Mouse (Mus musculus) spleen, adult 2 months (tissue): ENCODE data around the gene Phospho2. TPM values are rescaled to one million over a fixed set of nuclear protein-coding genes. Genes with fewer than 3 reads are reported as not detected.

Source experiments
- DNase-seq, 2 experiments: peaks; one replicate each; pipeline versions ENCODE4 v3.0.0 to v3.0.0-alpha.2; 2012 to 2021; ENCODE audit warnings: low spot score in 2 of 2, low read depth in 1 of 2
- H3K27ac ChIP-seq: fragments of 200-500 bp; 2 replicates; pipeline ENCODE4 v1.5.1; 2012; ENCODE audit warnings: low read length, inconsistent platforms; ENCODE audit not compliant: insufficient read depth
- H3K27me3 ChIP-seq: fragments of 200-500 bp; 2 replicates; pipeline ENCODE4 v1.6.1; 2012; ENCODE audit warnings: mild to moderate bottlenecking, moderate library complexity, low read length, inconsistent platforms; ENCODE audit not compliant: control insufficient read depth, insufficient read depth
- H3K36me3 ChIP-seq: fragments of 200-500 bp; 2 replicates; pipeline ENCODE4 v1.6.1; 2012; ENCODE audit warnings: mild to moderate bottlenecking, low read length, inconsistent platforms; ENCODE audit not compliant: control insufficient read depth, insufficient read depth
- H3K4me1 ChIP-seq: fragments of 200-500 bp; 2 replicates; pipeline ENCODE4 v1.6.1; 2011; ENCODE audit warnings: inconsistent platforms; ENCODE audit not compliant: control insufficient read depth, insufficient read depth, insufficient read length
- H3K4me3 ChIP-seq: fragments of 200-500 bp; 2 replicates; pipeline ENCODE4 v1.5.1; 2011; ENCODE audit warnings: mild to moderate bottlenecking, inconsistent platforms; ENCODE audit not compliant: insufficient read depth, insufficient read length; ENCODE audit errors: extremely low read depth
- CTCF ChIP-seq: fragments of 200-500 bp; IDR thresholded peaks from 2 replicates; pipeline ENCODE4 v1.5.1; 2011; ENCODE audit warnings: mild to moderate bottlenecking, inconsistent platforms; ENCODE audit not compliant: insufficient read depth, insufficient read length, insufficient replicate concordance; ENCODE audit errors: extremely low read depth
- POLR2A ChIP-seq: fragments of 200-500 bp; IDR thresholded peaks from 2 replicates; pipeline ENCODE4 v1.6.1; 2011; ENCODE audit warnings: low read depth, low read length, inconsistent platforms
- WGBS: fragments of 180-500 bp; shearing (Covaris S2); methylation state at CpG from one replicate; pipeline ENCODE4 v1.1.7; 2018; 5-methylcytosine and 5-hydroxymethylcytosine counted together
- polyA plus RNA-seq: library from polyadenylated mRNA; depleted of rRNA; stranded (reverse); fragments of >200 nt; gene quantifications from 2 replicates; pipeline ENCODE4 v1.2.3, GENCODE M21; 2012

Gene Phospho2
- polyA plus RNA-seq, 1 experiment: 34.2 TPM

DNA sequence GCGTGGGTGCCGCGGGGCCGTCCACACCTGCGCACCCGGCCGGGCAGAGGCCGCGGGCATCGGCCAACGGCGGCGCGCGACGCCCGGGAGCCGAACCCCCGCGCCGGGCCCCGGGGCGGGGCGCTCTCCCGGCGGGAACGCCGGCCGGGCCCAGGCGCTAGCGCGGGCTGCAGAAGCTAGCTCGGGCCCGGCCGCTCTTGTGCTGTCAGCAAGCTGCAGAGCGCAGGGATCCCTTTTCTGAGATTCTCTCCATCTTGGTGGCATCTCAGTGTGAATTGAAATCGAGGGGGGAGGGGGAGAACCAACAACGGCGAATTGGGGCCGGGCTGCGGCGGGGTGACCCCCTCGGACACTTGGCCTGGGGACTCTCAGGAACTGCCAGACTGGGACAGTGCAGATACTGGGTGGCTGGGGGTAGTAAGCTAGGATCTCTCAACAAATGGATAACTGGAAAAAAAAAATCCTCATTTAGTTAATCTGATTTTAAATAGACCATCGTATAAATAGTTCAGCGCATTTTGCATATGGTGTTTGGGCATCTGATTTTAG lies 33.8 kb downstream of the Phospho2 start:
- no peak for TF ChIP-seq CTCF
- TF ChIP-seq POLR2A: no peak
- DNase-seq: no peak
- H3K36me3 ChIP-seq: no peaks in the 10 kb centered on the region
- no peak overlapping the region; the same call in 1 of the 2 replicates for H3K27ac ChIP-seq
- peaks cover 3% of the 10 kb centered on the region for H3K4me1 ChIP-seq
- H3K4me3 ChIP-seq: peak overlapping the region; percentile 61
- H3K27me3 ChIP-seq: peaks cover 12% of the 10 kb centered on the region
- 4% methylated on average over 45 of the region's 45 CpGs for WGBS

DNA sequence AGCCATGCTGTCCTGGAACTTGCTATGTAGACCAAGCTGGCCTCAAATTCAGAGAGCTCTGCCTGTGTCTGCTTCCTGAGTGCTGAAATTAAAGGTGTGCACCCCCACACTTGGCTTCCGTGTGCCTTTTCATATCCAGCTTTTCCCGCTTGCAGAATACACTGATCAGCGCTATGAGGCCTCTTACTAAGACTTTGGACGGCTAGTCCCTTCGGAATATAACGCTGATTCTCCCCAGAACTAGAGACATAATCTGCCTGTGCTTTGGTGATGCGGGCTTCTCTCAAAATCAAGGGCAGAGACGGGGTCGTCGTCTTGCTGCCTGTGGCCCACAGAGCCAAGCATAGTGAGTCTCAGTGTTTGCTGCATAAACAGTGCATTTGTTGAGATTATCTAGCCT lies 36.5 kb downstream of the Phospho2 start:
- TF ChIP-seq POLR2A: no peak
- no peak for TF ChIP-seq CTCF
- no peak for DNase-seq
- no peaks in the 10 kb centered on the region for H3K36me3 ChIP-seq
- no peak overlapping the region for H3K4me3 ChIP-seq
- peaks cover 12% of the 10 kb centered on the region for H3K27me3 ChIP-seq
- 93% methylated on average over 10 of the region's 10 CpGs for WGBS
- H3K4me1 ChIP-seq: peaks cover 3% of the 10 kb centered on the region
- H3K27ac ChIP-seq: peak overlapping the region; percentile 18; the same call in 1 of the 2 replicates

DNA sequence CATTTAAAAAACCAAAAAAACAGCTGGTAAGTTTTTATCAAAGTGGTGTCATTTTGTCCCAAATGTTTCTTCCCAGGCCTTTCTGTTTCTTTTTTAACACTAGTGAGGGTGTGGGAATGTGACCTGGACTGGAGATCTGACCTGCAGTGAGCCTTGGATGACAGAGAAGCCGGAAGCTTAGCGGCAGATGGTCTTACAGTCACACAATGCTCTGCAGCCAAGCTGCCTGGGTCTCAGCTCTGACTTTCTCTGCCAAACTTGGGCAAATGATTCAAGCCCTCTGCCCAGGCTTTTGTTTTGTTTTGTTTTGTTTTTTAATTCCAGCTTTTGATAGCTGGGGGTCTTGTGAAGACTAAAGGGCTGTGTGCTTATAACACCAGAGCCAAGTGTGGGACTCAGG lies 37.0 kb downstream of the Phospho2 start:
- Histone ChIP-seq H3K27ac (no peak overlapping the region), H3K4me1 (peaks cover 3% of the 10 kb centered on the region), H3K27me3 (peaks cover 12% of the 10 kb centered on the region), H3K4me3 (no peak overlapping the region), H3K36me3 (no peaks in the 10 kb centered on the region)
- no peak for DNase-seq
- TF ChIP-seq CTCF (no peak), POLR2A (no peak)
- WGBS: 95% methylated on average over 2 of the region's 2 CpGs

DNA sequence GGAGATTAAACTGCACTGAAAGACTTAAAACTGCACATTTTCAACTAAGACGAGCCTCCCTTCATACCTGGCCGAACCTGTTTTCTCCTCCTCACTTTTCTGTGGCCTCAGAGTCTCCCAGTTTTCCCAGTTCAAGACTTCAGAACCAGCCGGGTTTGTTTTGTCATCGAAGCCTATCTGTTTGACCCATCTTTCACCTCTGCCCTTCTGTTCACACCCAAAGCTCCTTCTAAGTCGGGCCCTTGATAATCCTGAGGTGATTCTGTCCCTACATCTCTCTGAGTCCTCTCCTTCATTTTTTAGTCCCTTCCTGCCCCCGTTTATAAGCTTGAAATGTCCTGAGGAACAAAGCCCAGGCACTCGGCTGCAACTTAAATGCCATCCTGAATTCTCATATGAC lies 38.6 kb downstream of the Phospho2 start:
- no peak for DNase-seq
- H3K36me3 ChIP-seq: no peaks in the 10 kb centered on the region
- 82% methylated on average over 7 of the region's 7 CpGs for WGBS

DNA sequence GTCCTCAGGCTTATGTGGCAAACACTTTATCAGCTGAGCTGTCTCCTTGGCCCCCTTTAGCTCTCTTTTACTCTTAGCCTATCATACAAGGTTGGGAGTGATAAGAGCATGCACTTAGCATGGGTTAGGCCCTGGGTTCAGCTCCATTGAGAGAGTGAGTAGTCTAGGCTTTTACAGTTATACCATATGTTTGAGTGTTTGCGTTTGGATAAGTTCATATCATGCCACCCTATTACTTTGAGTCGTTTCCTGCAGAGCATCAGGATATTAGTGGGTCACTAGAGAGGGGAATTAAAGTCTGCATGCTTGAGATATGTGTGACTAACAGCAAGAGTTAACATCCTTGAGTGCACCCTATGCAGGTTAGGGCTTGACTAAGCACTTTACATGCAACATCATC lies 40.3 kb downstream of the Phospho2 start:
- Histone ChIP-seq H3K36me3 (no peaks in the 10 kb centered on the region), H3K4me1 (no peaks in the 10 kb centered on the region), H3K27me3 (no peaks in the 10 kb centered on the region), H3K27ac (no peak overlapping the region), H3K4me3 (no peak overlapping the region)
- TF ChIP-seq CTCF (no peak), POLR2A (no peak)
- no peak for DNase-seq
- 82% methylated on average over 2 of the region's 2 CpGs for WGBS

More for the DNA sequence above, 38.6 kb downstream of the Phospho2 start:
- Histone ChIP-seq H3K4me1 (no peaks in the 10 kb centered on the region; the same call in 1 of the 2 replicates), H3K27me3 (peaks cover 4% of the 10 kb centered on the region), H3K4me3 (no peak overlapping the region), H3K27ac (no peak overlapping the region)
- TF ChIP-seq CTCF (no peak), POLR2A (no peak)

DNA sequence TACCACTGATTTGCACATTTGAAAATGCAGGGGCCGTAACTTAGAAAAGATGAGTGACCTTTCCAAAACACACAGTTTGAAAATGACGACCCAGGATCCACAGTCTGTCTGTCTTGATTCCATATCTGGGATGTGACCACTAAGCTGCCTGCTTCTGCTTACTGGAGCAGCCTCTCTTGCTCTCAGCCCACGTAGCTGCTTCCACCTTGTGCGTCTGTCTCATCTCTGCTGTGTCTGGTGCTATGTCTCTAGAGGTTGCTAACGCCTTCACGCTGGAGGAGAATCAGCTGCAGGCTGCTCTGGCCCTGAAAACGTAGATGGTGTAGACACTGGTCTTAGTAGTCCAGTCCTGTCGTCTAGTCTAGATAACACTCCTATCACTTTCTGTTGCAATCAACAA lies 40.7 kb downstream of the Phospho2 start:
- H3K4me3 ChIP-seq: no peak overlapping the region
- TF ChIP-seq POLR2A (no peak), CTCF (no peak)
- 92% methylated on average over 8 of the region's 8 CpGs for WGBS
- no peak overlapping the region for H3K27ac ChIP-seq
- no peaks in the 10 kb centered on the region for H3K36me3 ChIP-seq
- no peaks in the 10 kb centered on the region for H3K4me1 ChIP-seq
- H3K27me3 ChIP-seq: no peaks in the 10 kb centered on the region
- no peak for DNase-seq

DNA sequence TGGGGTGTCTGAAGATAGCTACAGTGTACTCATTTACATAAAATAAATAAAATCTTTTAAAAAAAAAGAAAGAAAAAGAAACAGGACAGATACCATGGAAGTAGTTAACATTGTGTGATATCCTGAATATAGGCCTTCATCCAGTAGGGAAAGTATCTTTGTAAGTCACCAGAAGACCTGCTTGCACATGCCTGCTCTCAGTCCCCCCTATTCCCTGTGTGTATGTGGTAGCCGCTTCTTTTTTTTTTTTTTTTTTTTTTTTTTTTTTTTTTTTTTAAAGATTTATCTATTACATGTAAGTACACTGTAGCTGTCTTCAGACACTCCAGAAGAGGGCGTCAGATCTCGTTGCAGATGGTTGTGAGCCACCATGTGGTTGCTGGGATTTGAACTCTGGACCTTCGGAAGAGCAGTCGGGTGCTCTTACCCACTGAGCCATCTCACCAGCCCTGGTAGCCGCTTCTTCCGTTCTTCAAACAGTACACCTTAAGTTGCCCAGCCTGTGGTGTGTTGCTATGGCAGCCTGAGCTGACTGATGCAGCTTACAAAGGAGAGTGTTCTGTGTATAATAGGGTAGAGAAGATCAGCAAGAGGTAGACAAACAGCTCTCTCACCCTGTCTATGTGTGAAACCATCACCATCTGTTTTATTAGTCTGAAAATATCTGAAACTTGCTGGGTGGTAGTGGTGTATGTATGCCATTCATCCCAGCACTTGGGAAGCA lies 48.0 kb downstream of the Phospho2 start:
- 77% methylated on average over 7 of the region's 7 CpGs for WGBS
- Histone ChIP-seq H3K36me3 (no peaks in the 10 kb centered on the region), H3K4me1 (no peaks in the 10 kb centered on the region), H3K27me3 (no peaks in the 10 kb centered on the region), H3K27ac (no peak overlapping the region), H3K4me3 (no peak overlapping the region)
- TF ChIP-seq CTCF (no peak), POLR2A (no peak)
- DNase-seq: no peak
